Mouse (Mus musculus) right cerebral cortex, postnatal 25 days (tissue): ENCODE measurements around the gene Gm266.

Source experiments
- DNase-seq: peaks from one replicate; pipeline ENCODE4 v3.0.0; 2022

Gene Gm266

GRCm38 (mm10) chr12:111451561-111451960 is 34.1 kb downstream of the Gm266 start:
- no peak for DNase-seq

- DNase-seq: no peak
Measured at GRCm38 (mm10) chr12:111450359-111450758, 35.3 kb downstream of the Gm266 start.

- DNase-seq: no peak
Measured at GRCm38 (mm10) chr12:111448931-111449705, 36.5 kb downstream of the Gm266 start.

GRCm38 (mm10) chr12:111447898-111448760 is 37.5 kb downstream of the Gm266 start:
- DNase-seq: no peak

- DNase-seq: no peak
Measured at GRCm38 (mm10) chr12:111447350-111447749, 38.3 kb downstream of the Gm266 start.

GRCm38 (mm10) chr12:111446745-111447144 is 38.9 kb downstream of the Gm266 start:
- no peak for DNase-seq

- no peak for DNase-seq
Measured at GRCm38 (mm10) chr12:111445890-111446613, 39.6 kb downstream of the Gm266 start.

- no peak for DNase-seq
Measured at GRCm38 (mm10) chr12:111445161-111445889, 40.3 kb downstream of the Gm266 start.

GRCm38 (mm10) chr12:111443921-111444831 is 41.4 kb downstream of the Gm266 start:
- no peak for DNase-seq

GRCm38 (mm10) chr12:111443011-111443870 is 42.4 kb downstream of the Gm266 start:
- DNase-seq: no peak

GRCm38 (mm10) chr12:111442309-111443010 is 43.2 kb downstream of the Gm266 start, which contains the start of gene Tnfaip2:
Gene Tnfaip2, plus strand, starts transcription at chr12:111442469.
- DNase-seq: peak; percentile 24

GRCm38 (mm10) chr12:111441523-111441922 is 44.1 kb downstream of the Gm266 start:
- DNase-seq: peak; percentile 28

GRCm38 (mm10) chr12:111440701-111441373 is 44.8 kb downstream of the Gm266 start:
- DNase-seq: no peak

- no peak for DNase-seq
Measured at GRCm38 (mm10) chr12:111438850-111439249, 46.8 kb downstream of the Gm266 start.

- DNase-seq: no peak
Measured at GRCm38 (mm10) chr12:111437222-111437900, 48.3 kb downstream of the Gm266 start.

- DNase-seq: peak; percentile 38
Measured at GRCm38 (mm10) chr12:111436640-111437039, 49.0 kb downstream of the Gm266 start.

GRCm38 (mm10) chr12:111436170-111436569 is 49.5 kb downstream of the Gm266 start:
- no peak for DNase-seq

- DNase-seq: no peak
Measured at GRCm38 (mm10) chr12:111434745-111435327, 50.8 kb downstream of the Gm266 start.
